Mouse (Mus musculus) urinary bladder, postnatal 14 days (tissue): ENCODE data around the gene Glyctk.
"Not testable (repeated sequence)": the region's sequence is repeated elsewhere in the genome, so short reads cannot be mapped to it uniquely, and the experiment has no call there.

Experiments
- DNase-seq: peaks from one replicate; pipeline ENCODE4 v3.0.0; 2021; ENCODE audit warnings: low spot score

Gene Glyctk

DNA sequence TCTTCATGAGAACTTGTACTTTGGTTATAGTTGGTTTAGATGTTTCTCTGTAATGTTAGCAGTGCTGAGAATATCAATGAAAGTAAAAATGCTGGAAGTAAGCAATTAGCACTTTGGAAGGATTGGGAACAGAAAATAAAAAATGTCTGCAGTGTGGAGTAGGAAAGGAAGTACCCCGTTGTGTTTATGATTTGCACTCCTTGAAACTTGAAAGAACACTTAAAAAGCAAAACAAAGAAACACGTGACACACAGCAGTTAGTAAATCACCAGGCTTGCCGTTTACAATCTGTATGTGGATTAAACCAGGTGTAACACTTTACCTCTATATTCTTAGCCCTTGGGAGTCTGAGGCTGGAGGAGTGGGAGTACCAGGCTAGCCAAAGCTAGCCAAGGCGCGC lies 18.8 kb upstream of the Glyctk start:
- no peak for DNase-seq

- DNase-seq: no peak
Observed at GRCm38 (mm10) chr9:106175552-106176200, 17.7 kb upstream of the Glyctk start.

- DNase-seq: no peak
Observed at GRCm38 (mm10) chr9:106173363-106173762, 15.4 kb upstream of the Glyctk start.

DNA sequence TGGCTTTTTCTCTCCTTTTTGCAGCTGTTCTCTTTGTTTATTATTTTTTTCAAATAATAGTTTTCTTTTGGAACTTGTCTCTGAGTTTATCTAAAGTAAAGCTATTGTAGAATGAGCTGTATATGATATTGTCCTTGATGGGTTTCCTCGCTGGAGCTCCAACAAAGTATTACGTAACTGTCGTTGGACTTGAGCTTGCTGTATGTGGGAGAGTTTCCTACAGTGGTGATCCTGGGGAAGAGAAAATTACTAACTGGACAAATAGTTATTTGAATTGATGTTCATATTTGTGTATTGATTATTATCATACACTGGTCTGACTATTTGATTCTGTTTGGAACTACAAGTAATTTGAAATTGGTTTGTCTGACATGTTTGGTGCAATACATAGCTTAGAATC lies 14.6 kb upstream of the Glyctk start:
- DNase-seq: no peak

DNA sequence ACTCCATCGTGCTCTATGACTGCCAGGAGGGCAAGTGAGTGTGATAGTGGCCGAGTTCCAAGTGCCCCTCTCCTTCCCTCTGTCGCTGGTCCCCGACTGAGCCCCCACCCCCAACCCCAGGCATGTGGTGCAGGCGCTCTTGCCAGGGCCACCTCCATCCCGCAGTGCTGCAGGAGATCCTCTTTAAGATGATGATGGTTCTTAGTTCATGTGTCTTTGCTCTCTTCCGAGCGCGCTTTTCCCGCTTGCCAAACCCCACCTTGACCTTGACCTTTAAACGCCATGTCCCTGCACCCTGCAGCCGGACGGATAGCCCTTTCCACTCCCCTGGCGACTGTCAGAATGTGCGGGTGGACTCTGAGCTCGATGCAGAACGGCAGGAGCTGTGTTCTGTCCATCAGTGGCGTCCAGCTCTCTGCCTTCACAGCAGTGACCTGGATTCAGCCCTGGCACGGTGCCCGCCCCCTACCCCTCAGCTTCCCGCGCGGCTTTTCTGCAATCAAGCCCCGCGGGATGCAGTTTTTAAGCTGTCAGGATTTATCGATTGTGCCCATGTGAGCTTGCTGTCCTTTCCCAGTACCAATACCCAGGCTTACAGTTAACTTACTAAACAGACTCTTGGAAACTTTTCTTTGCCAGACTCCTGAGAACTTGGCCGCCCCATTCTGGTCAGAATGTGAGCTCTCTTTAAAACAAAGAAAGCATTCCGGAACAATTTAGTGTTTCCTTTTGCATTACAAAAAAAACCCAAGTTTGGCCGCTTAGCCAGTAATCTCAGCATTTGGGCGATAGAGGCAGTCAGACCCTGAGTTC lies 13.6 kb upstream of the Glyctk start:
- DNase-seq: peak; percentile 67

DNA sequence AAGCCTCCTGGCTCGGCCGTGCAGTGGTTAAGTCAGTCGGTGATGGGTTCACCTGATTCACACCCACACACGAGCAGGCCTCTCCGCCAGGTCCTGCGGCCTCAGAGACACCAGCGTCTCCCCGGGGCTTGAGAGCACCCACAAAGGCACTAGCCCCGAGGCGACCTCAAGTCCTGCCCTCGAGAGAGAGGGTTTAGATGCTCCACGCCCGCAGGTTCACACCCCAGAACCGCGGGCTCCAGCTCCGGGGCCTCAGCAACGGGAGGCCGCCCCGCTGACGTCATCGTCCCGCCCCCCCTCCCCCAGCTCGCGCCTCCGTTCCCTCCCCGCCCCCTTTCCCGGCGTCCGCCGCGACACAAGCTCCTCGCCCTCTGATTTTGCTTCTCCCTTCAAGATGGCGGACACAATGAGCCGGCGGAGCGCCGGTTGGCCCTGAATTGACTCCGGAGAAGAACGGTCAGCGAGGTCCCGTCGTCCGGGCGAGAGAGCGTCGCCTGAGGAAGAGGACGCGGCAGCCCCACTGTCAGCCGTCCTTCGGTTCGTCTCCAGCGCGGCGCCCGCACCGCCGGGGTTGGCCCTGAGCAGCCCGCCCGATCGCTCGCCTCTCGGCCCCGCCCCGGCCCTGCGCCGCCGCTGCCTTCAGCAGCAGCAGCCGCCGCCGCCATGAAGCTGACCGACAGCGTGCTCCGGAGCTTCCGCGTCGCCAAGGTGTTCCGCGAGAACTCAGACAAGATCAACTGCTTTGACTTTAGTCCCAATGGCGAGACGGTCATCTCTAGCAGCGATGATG lies 12.8 kb upstream of the Glyctk start, which contains the start of gene Wdr82:
Wdr82 (plus strand) TSS at position 373 of the 790 bp plus-strand sequence.
- peak; percentile 91 for DNase-seq

GRCm38 (mm10) chr9:106169917-106170316 lies 12.0 kb upstream of the Glyctk start:
- no peak for DNase-seq

- DNase-seq: not testable (repeated sequence)
Observed at GRCm38 (mm10) chr9:106169006-106169405, 11.1 kb upstream of the Glyctk start.

GRCm38 (mm10) chr9:106167703-106168102 lies 9.8 kb upstream of the Glyctk start:
- no peak for DNase-seq

DNA sequence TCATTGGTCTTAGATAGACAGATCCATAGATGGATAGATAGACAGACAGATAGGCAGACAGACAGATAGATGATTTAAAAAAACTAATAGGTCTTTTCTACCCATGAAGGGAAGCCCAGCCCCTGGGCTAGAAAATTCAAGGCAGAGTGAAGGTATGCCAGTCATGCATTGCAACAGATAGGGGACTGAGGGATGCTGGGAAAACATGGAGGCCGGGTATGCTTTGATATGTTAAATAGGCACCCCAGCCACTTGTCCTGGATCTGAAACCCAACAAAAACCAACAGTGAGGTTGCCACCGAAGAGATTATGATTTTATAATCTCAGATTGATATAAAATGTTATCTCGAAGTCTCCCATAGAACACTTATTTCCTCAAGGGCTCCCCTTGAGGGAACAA lies 9.3 kb upstream of the Glyctk start:
- no peak for DNase-seq

- no peak for DNase-seq
Observed at GRCm38 (mm10) chr9:106166709-106167108, 8.8 kb upstream of the Glyctk start.

- DNase-seq: no peak
Observed at GRCm38 (mm10) chr9:106160426-106160825, 2.5 kb upstream of the Glyctk start.

DNA sequence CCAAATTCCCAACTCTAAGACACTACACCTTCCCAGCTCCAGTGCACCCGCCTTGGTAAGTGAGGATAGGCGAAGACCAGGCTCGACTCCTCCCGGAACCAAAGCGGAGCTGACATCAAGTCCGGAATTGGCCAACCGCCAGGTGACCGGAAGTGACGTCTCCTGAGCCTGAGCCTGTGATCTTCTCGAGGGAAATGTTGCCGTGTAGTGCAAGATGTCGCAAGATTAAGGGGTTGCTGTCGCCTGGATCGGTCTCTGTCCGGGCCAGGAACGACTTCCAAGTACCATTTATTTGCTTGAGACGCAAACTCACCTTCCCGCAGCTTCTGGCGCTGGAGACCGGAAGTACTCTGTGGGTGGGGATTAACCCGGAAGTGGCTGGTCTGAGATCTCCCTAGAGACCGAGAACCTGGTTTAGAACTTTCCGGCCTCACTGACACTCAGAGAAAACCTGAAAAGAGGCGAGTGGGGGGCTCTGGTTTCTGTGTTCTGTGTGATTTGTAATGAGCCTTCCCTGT lies 1.9 kb upstream of the Glyctk start:
- peak; percentile 98 for DNase-seq

- no peak for DNase-seq
Observed at GRCm38 (mm10) chr9:106159237-106159636, 1.3 kb upstream of the Glyctk start.

DNA sequence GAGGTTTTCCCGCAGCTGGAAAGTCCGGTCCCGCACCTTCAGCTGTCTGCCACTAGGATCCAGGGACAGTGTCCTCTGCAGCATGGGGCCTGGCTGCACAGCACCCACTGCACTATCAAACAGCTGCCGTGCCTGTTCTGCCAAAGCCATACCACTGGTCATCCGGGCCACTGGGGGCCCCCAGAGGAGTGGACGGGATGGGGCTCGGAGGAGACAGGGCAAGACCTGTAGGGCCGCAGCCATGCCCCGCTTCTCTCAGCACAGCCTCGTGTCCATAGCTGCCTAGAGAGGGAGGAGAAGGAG lies 364 bp downstream of the Glyctk start:
- DNase-seq: no peak

GRCm38 (mm10) chr9:106156921-106157622 lies 866 bp downstream of the Glyctk start:
- DNase-seq: no peak

DNA sequence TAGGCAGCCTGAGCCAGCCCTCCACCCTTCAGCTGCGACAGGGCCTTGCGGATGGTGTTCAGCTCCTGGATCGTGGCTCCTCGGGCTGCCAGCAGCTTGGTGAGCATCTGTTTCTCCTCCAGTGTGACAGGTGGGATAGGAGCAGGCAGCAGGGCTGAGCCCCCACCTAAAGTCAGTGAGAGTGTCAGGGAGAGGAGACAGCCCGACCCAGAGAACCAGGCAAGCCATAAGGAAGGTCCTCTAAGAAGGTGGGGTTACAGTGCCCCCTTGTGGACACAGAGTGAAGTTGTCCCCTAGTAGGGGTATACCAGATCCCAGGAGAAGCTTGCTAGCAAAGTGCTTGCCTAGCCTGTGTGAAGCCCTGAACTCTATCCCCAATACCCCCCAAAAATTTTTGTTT lies 1.5 kb downstream of the Glyctk start:
- DNase-seq: peak; percentile 40

DNA sequence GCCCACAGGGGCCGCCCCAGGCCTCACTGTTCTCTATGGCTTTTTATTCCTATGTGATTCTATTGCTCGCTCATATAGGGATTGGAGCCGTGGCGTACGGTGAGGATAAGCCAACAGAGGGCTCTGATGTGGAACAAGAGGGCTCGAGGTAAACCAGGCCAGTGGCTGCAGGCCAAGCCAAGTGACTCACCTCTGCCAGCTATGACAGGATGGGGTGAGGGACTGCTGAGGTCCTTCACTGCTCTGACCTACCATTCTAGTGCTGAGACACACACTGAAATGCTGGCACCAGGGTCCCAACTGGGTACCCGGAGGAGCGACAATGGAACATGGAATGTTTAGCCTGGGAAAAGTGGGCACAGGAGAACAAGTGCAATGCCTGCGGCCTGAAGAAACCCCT lies 3.8 kb downstream of the Glyctk start:
- DNase-seq: peak; percentile 18

GRCm38 (mm10) chr9:106149399-106149754 lies 8.6 kb downstream of the Glyctk start:
- no peak for DNase-seq

DNA sequence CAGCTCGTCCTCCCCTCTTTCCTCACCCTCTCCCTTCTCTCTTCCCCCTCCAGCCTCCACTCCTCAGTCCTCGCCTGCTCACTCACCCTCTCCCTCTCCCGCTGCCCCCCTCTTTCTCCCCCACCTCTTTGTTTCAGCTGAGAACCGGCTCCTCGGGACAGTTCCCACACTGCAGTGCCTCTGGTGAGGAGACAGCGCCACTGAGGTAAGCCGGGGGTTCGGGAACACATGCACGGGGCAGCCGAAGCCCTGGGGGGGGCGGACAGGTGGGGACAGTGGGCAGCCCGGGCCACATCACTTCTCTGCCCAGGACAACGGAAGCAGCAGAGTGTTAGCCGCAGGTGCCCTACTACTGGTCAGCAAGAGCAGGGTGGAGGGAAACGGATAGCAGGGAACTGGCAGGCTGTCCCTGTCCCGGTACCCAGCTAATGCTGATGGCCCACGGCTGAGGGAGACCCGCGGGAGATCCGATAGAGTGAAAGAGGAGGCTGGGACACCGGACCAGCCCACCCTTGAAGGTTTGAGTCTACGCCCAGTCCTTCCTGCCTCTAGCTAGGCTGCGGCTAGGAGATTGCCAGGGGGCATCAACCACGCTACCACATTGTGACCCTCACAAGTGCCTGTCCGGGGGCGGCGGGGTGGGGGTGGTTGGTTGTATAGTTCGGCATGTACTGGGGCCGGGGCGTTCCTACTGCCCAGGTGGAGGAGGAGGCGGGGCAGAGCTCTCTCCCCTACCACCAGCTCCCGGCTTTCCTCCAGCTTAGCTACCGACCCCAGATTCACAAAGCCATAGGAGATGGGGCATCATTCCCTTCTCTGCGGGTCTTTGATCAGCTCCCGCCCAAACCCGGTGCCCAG lies 9.2 kb downstream of the Glyctk start:
- no peak for DNase-seq

- no peak for DNase-seq
Observed at GRCm38 (mm10) chr9:106147851-106148431, 10.0 kb downstream of the Glyctk start.
